Mouse (Mus musculus) liver, adult 2 months (tissue): ENCODE results near the gene Rap1b. TPM values are rescaled to one million over a fixed set of nuclear protein-coding genes. Genes with fewer than 3 reads are reported as not detected.

Experiments
- DNase-seq: peaks from one replicate; pipeline ENCODE4 v3.0.0-alpha.2; 2011; ENCODE audit warnings: low read depth, low spot score; ENCODE audit errors: extremely low read depth
- H3K27ac ChIP-seq: fragments of 200-500 bp; replicated peaks from 2 replicates; pipeline ENCODE4 v1.5.1; 2012; ENCODE audit warnings: low read depth, mild to moderate bottlenecking, control low read depth, inconsistent platforms, low read length; ENCODE audit not compliant: insufficient read depth
- H3K27me3 ChIP-seq: fragments of 200-500 bp; 2 replicates; pipeline ENCODE4 v1.6.1; 2012; ENCODE audit warnings: mild to moderate bottlenecking, moderate library complexity, low read length, inconsistent platforms; ENCODE audit not compliant: control insufficient read depth, insufficient read depth
- H3K36me3 ChIP-seq: fragments of 200-500 bp; 2 replicates; pipeline ENCODE4 v1.6.1; 2012; ENCODE audit warnings: low read length, inconsistent platforms; ENCODE audit not compliant: control insufficient read depth, insufficient read depth
- H3K4me1 ChIP-seq: fragments of 200-500 bp; 2 replicates; pipeline ENCODE4 v1.6.1; 2011; ENCODE audit warnings: low read length; ENCODE audit not compliant: control insufficient read depth, insufficient read depth
- H3K4me3 ChIP-seq: fragments of 200-500 bp; 2 replicates; pipeline ENCODE4 v1.5.1; 2011; ENCODE audit warnings: low read depth, mild to moderate bottlenecking, control low read depth, low read length, moderate library complexity; ENCODE audit not compliant: insufficient read depth
- H3K79me2 ChIP-seq: fragments of 200-500 bp; 2 replicates; pipeline ENCODE4 v1.6.1; 2012; ENCODE audit warnings: inconsistent platforms, mild to moderate bottlenecking, low read length, moderate library complexity; ENCODE audit not compliant: control insufficient read depth, insufficient read depth
- H3K9ac ChIP-seq: fragments of 200-500 bp; 2 replicates; pipeline ENCODE4 v1.6.1; 2012; ENCODE audit warnings: low read depth, mild to moderate bottlenecking, control low read depth, inconsistent platforms, low read length
- CTCF ChIP-seq: fragments of 200-500 bp; IDR thresholded peaks from 2 replicates; pipeline ENCODE4 v1.5.1; 2011; ENCODE audit warnings: low read depth, low read length, control low read depth
- POLR2A ChIP-seq: fragments of 200-500 bp; IDR thresholded peaks from 2 replicates; pipeline ENCODE4 v1.6.1; 2011; ENCODE audit warnings: low read length, control low read depth; ENCODE audit not compliant: insufficient read depth; ENCODE audit errors: extremely low read depth
- WGBS: fragments of 180-500 bp; shearing (Covaris S2); methylation state at CpG from one replicate; pipeline ENCODE4 v1.1.7; 2018; 5-methylcytosine and 5-hydroxymethylcytosine counted together
- polyA plus RNA-seq: library from polyadenylated mRNA; depleted of rRNA; stranded (reverse); fragments of >200 nt; gene quantifications from 2 replicates; pipeline ENCODE4 v1.2.3, GENCODE M21; 2012
- total RNA-seq: library from RNA; depleted of rRNA; stranded (reverse); fragments of >200 nt; gene quantifications from 2 replicates; pipeline ENCODE4 v1.2.3, GENCODE M21; 2014

Gene Rap1b
- total and polyA plus RNA-seq, 2 experiments = 12.5 to 44.6 TPM

DNA sequence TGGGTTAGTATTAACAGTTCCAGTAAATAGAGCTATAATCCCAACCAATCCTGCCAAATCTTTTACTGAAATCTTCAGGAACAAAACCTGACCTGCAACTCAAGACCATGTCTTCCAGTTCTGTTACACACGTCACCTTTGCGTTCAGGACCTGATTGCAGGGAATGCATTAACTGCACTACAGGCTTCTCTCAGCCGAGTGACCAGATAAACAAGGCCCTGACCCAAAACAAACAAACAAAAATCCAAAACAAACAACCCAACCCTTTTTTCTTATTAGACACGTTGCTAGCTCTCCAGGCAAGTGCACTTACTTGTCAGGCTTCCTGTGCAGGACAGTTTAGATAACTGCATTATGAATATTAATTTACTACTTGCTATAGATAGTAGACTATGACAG is 17.3 kb downstream of the Rap1b start:
- whole genome bisulfite sequencing = 5% methylated on average over 4 of the region's 4 CpGs
- peak; percentile 91 for DNase-seq
- H3K9ac ChIP-seq = no peak overlapping the region
- TF ChIP-seq CTCF (no peak), POLR2A (no peak)
- peaks cover 46% of the 10 kb centered on the region for H3K79me2 ChIP-seq
- H3K4me1 ChIP-seq = peaks cover 42% of the 10 kb centered on the region
- no peak overlapping the region for H3K4me3 ChIP-seq
- H3K27ac ChIP-seq = peak overlapping the region; percentile 65
- H3K27me3 ChIP-seq = no peaks in the 10 kb centered on the region
- peaks cover 3% of the 10 kb centered on the region; the same call in 1 of the 2 replicates for H3K36me3 ChIP-seq

GRCm38 (mm10) chr10:117824647-117825046 is 21.2 kb downstream of the Rap1b start:
- H3K36me3 ChIP-seq = peaks cover 23% of the 10 kb centered on the region
- TF ChIP-seq POLR2A = no peak
- no peak for TF ChIP-seq CTCF
- WGBS = 12% methylated on average over 4 of the region's 4 CpGs
- no peak overlapping the region for H3K9ac ChIP-seq
- DNase-seq = peak; percentile 35
- H3K4me3 ChIP-seq = no peak overlapping the region
- H3K27me3 ChIP-seq = no peaks in the 10 kb centered on the region
- H3K79me2 ChIP-seq = peaks cover 32% of the 10 kb centered on the region; the same call in 1 of the 2 replicates
- H3K4me1 ChIP-seq = peaks cover 32% of the 10 kb centered on the region
- no peak overlapping the region for H3K27ac ChIP-seq

- Histone ChIP-seq H3K36me3 (peaks cover 27% of the 10 kb centered on the region), H3K27me3 (no peaks in the 10 kb centered on the region), H3K9ac (no peak overlapping the region), H3K27ac (no peak overlapping the region), H3K79me2 (peaks cover 31% of the 10 kb centered on the region; the same call in 1 of the 2 replicates), H3K4me3 (no peak overlapping the region), H3K4me1 (peaks cover 27% of the 10 kb centered on the region)
- TF ChIP-seq POLR2A (no peak), CTCF (peak; percentile 18; the same call in 1 of the 2 replicates)
- 69% methylated on average over 4 of the region's 4 CpGs for WGBS
- no peak for DNase-seq
Observed at GRCm38 (mm10) chr10:117824139-117824538, 21.7 kb downstream of the Rap1b start.

- WGBS = 82% methylated on average over 6 of the region's 6 CpGs
- TF ChIP-seq POLR2A = no peak
- TF ChIP-seq CTCF = no peak
- Histone ChIP-seq H3K4me3 (no peak overlapping the region), H3K27me3 (no peaks in the 10 kb centered on the region), H3K27ac (no peak overlapping the region), H3K79me2 (peaks cover 29% of the 10 kb centered on the region; the same call in 1 of the 2 replicates), H3K36me3 (peaks cover 33% of the 10 kb centered on the region), H3K4me1 (peaks cover 21% of the 10 kb centered on the region), H3K9ac (no peak overlapping the region)
- no peak for DNase-seq
Observed at GRCm38 (mm10) chr10:117823321-117823720, 22.5 kb downstream of the Rap1b start.

DNA sequence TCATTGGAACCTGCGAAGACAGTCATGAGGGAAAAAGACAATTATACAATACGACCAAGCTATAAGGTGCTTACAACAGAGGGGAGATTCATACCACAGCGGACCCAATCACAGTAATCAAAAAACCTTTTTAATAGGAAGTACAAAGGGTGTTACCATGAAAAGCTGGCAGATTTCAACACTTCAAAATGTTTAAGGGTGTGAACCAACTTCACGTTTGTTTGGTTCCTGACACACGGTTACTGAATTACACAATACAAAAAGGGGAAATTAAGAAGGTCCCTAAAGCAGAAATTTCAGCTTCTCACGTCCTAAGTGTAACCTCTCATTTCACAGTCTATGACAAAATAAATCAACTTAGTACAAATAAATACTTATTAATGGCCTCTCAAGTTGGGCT is 27.2 kb downstream of the Rap1b start:
- Histone ChIP-seq H3K4me3 (no peak overlapping the region), H3K9ac (no peak overlapping the region), H3K79me2 (peaks cover 3% of the 10 kb centered on the region; the same call in 1 of the 2 replicates), H3K27ac (no peak overlapping the region), H3K27me3 (no peaks in the 10 kb centered on the region), H3K36me3 (peaks cover 54% of the 10 kb centered on the region), H3K4me1 (no peaks in the 10 kb centered on the region)
- TF ChIP-seq POLR2A = no peak
- no peak for TF ChIP-seq CTCF
- 82% methylated on average over 6 of the region's 6 CpGs for WGBS
- DNase-seq = no peak

GRCm38 (mm10) chr10:117816721-117817120 is 29.1 kb downstream of the Rap1b start:
- H3K36me3 ChIP-seq = peaks cover 57% of the 10 kb centered on the region
- no peak for DNase-seq
- WGBS = 94% methylated on average over 6 of the region's 6 CpGs
- no peak overlapping the region for H3K27ac ChIP-seq
- no peak overlapping the region for H3K9ac ChIP-seq
- H3K27me3 ChIP-seq = no peaks in the 10 kb centered on the region
- no peaks in the 10 kb centered on the region for H3K4me1 ChIP-seq
- H3K79me2 ChIP-seq = no peaks in the 10 kb centered on the region
- TF ChIP-seq CTCF = no peak
- TF ChIP-seq POLR2A = no peak
- H3K4me3 ChIP-seq = no peak overlapping the region
